Mouse (Mus musculus): ENCODE data around the gene Mdm2.

The Mdm2 gene

GRCm38 (mm10) chr10:117674359-117675019 is 36.1 kb downstream of the Mdm2 start:
- ATAC-seq (ENCODE audit: insufficient number of reproducible peaks, low FRiP score, low TSS enrichment) = no peak

GRCm38 (mm10) chr10:117673913-117674312 is 36.6 kb downstream of the Mdm2 start:
- no peak for ATAC-seq (ENCODE audit: insufficient number of reproducible peaks, low FRiP score, low TSS enrichment)

- no peak for ATAC-seq (ENCODE audit: insufficient number of reproducible peaks, low FRiP score, low TSS enrichment)
Measured at GRCm38 (mm10) chr10:117672693-117673092, 37.9 kb downstream of the Mdm2 start.

GRCm38 (mm10) chr10:117671930-117672666 is 38.5 kb downstream of the Mdm2 start:
- no peak for ATAC-seq (ENCODE audit: insufficient number of reproducible peaks, low FRiP score, low TSS enrichment)

- ATAC-seq (ENCODE audit: insufficient number of reproducible peaks, low FRiP score, low TSS enrichment) = no peak
Measured at GRCm38 (mm10) chr10:117671266-117671665, 39.3 kb downstream of the Mdm2 start.

- ATAC-seq (ENCODE audit: insufficient number of reproducible peaks, low FRiP score, low TSS enrichment) = no peak
Measured at GRCm38 (mm10) chr10:117670791-117671190, 39.8 kb downstream of the Mdm2 start.

GRCm38 (mm10) chr10:117670092-117670491 is 40.5 kb downstream of the Mdm2 start:
- no peak for ATAC-seq (ENCODE audit: insufficient number of reproducible peaks, low FRiP score, low TSS enrichment)

GRCm38 (mm10) chr10:117669449-117670090 is 41.0 kb downstream of the Mdm2 start:
- ATAC-seq (ENCODE audit: insufficient number of reproducible peaks, low FRiP score, low TSS enrichment) = no peak

- no peak for ATAC-seq (ENCODE audit: insufficient number of reproducible peaks, low FRiP score, low TSS enrichment)
Measured at GRCm38 (mm10) chr10:117668546-117669300, 41.8 kb downstream of the Mdm2 start.

- ATAC-seq (ENCODE audit: insufficient number of reproducible peaks, low FRiP score, low TSS enrichment) = no peak
Measured at GRCm38 (mm10) chr10:117667663-117668507, 42.7 kb downstream of the Mdm2 start.

GRCm38 (mm10) chr10:117666947-117667630 is 43.5 kb downstream of the Mdm2 start:
- ATAC-seq (ENCODE audit: insufficient number of reproducible peaks, low FRiP score, low TSS enrichment) = no peak

- no peak for ATAC-seq (ENCODE audit: insufficient number of reproducible peaks, low FRiP score, low TSS enrichment)
Measured at GRCm38 (mm10) chr10:117666361-117666760, 44.2 kb downstream of the Mdm2 start.

GRCm38 (mm10) chr10:117665376-117666275 is 44.9 kb downstream of the Mdm2 start:
- ATAC-seq (ENCODE audit: insufficient number of reproducible peaks, low FRiP score, low TSS enrichment) = no peak

- no peak for ATAC-seq (ENCODE audit: insufficient number of reproducible peaks, low FRiP score, low TSS enrichment)
Measured at GRCm38 (mm10) chr10:117664926-117665209, 45.7 kb downstream of the Mdm2 start.

- ATAC-seq (ENCODE audit: insufficient number of reproducible peaks, low FRiP score, low TSS enrichment) = no peak
Measured at GRCm38 (mm10) chr10:117664208-117664925, 46.2 kb downstream of the Mdm2 start.

- ATAC-seq (ENCODE audit: insufficient number of reproducible peaks, low FRiP score, low TSS enrichment) = no peak
Measured at GRCm38 (mm10) chr10:117663865-117664200, 46.7 kb downstream of the Mdm2 start.

- no peak for ATAC-seq (ENCODE audit: insufficient number of reproducible peaks, low FRiP score, low TSS enrichment)
Measured at GRCm38 (mm10) chr10:117663056-117663864, 47.3 kb downstream of the Mdm2 start.

All from cerebellum, adult (tissue).